Mouse (Mus musculus) G1E-ER4 (cell line): Measurements from ENCODE around the gene Slc13a2. TPM values are rescaled to one million over a fixed set of nuclear protein-coding genes. Genes with fewer than 3 reads are reported as not detected.

Source experiments
- GATA1 ChIP-seq: IDR thresholded peaks from one replicate; pipeline ENCODE4 v1.8.0; 2012; ENCODE audit warnings: low read length, inconsistent platforms
- polyA plus RNA-seq: library from polyadenylated mRNA; stranded (reverse); fragments of >175 nt; gene quantifications from 2 replicates; pipeline ENCODE4 v1.2.3, GENCODE M21; 2012

Gene Slc13a2
- not detected in 2 replicates for polyA plus RNA-seq

DNA sequence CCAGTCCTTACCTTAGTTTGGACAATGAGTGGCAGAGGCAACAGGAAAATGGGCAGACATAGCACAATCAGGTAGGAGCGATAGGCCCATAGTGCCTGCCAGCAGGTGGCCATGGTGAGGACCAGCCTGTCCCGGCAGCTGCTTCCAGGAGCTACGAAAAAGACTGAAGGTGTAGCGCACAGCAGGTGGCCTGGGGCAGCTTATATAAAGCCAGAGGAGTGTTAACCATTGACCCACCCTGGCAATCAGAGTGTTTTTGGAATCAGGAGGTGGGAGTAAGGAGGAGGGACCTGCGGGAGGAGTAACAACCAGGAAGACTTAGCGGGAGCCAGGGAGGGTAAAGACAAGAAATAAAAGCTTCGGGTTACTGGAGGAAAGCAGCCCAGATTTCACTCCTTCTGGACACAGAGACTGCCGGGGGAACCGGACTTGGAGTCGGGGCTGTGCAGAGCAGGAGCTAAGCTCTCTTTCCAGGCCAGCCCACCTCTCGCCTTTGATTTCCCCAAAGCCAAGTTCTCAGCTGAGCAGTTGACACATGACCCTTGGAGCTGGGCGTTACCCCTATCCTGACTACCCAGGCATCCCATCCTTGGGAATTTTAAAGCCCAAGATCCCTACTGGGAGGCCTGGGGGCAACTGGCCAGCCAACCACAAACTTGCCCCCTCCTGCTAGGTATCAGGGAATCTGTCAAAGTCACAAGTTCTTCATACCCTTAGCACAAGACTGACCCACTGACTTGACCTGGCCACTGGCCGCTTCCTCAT lies at the start of gene Slc13a2:
Slc13a2 (minus strand) TSS at position 163 of the 765 bp plus-strand sequence.
- TF ChIP-seq GATA1: no peak

DNA sequence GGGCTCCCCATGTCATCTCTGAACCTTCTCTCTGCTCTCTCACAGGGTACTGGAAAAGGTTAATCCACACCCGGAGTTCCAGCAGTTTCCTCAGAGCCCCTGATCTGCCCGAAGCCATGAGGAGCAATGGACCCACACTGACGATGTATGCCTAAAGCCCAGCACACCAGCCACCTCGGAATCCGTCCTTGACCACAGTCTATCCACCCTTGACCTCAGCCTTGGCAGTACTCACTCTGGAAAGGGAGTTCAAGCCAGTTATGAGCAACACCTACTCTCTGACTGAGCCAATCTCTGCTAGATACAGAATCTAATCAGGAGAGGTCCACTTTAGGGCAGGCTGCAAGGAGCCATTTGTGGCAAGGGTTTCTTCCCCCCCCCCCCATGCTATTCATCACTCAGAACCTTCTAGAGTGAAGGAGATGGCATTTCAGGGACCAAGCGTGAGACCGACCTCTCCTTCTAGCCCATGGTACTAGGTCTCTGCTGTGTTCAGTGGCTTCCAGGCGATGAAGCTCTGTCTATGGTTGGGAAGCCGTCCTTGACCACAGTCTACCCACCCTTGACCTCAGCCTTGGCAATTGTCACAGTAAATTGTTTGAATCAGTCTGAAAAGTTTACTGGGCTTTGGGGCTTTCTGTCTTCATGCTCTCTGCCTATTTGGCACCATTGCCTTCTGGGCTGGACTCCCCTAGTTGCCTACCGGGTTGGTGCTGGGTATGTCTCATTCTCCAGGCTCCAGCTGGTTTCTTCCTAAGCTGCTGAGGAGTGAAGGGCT lies 49.5 kb upstream of the Slc13a2 start:
- no peak for TF ChIP-seq GATA1

DNA sequence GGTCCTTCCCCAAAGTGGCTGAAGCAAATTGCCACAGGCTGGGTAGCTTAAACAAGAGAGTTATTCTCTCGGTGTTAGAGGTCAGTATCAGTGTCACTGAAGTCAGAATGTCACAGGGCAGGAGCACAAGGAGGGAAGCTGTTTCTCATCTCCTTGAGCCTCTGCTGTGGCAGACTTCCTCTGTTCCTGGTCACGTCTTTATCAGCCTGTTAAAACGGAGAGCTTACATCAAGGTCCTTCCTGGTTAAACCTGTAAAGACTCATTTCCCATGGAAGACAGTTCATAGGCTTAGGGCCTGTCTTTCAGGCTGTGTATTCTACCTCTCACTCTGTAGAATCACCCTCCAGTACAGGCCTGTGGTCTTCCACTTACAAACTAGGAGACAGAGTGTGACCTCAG lies 45.9 kb upstream of the Slc13a2 start:
- no peak for TF ChIP-seq GATA1

GRCm38 (mm10) chr11:78467515-78467914 lies 45.5 kb upstream of the Slc13a2 start:
- no peak for TF ChIP-seq GATA1

DNA sequence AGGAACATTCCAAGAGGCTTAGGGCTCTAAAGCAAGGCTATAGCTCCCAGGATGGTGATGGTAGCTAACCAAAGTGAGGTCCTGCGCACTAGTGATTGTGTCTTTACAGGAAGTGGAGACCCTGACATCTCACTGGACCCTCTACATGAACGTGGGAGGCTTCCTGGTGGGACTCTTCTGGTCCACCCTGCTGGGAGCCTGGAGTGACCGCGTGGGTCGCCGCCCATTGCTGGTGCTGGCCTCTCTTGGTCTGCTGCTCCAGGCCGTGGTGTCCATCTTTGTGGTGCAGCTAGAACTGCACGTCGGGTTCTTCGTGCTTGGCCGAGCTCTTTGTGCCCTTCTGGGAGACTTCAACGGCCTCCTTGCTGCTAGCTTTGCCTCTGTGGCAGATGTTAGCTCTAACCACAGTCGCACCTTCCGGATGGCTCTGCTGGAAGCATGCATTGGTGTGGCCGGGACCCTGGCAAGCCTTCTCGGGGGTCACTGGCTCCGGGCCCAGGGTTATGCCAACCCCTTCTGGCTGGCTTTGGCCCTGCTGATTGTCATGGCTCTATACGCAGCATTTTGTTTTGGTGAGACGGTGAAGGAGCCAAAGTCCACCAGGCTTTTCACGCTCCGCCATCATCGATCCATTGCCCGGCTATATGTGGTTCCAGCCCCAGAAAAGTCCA lies 44.4 kb upstream of the Slc13a2 start:
- no peak for TF ChIP-seq GATA1

- TF ChIP-seq GATA1: no peak
These were observed 43.7 kb upstream of the Slc13a2 start, which contains the start of gene Slc46a1 for GRCm38 (mm10) chr11:78465568-78466180. Gene Slc46a1, plus strand, starts transcription at chr11:78465697.

DNA sequence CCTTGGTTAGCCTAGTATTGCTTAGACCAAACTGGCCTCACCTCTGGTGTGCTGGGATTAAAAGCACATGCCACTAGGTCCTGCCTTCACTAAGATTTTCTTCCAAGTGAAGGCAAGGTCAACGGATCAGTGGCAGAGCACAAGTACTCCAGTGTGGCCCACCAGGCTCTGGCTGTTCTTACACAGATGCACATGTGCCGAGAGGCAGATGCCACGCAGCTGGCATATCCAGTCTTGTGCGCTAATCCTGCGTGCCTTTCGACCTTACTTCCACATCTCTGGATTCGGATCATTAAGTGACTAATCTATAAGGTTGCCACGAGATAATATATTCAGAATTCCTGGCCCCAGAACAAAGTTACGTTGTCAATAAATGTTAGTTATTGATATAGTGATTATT lies 43.1 kb upstream of the Slc13a2 start:
- TF ChIP-seq GATA1: no peak

DNA sequence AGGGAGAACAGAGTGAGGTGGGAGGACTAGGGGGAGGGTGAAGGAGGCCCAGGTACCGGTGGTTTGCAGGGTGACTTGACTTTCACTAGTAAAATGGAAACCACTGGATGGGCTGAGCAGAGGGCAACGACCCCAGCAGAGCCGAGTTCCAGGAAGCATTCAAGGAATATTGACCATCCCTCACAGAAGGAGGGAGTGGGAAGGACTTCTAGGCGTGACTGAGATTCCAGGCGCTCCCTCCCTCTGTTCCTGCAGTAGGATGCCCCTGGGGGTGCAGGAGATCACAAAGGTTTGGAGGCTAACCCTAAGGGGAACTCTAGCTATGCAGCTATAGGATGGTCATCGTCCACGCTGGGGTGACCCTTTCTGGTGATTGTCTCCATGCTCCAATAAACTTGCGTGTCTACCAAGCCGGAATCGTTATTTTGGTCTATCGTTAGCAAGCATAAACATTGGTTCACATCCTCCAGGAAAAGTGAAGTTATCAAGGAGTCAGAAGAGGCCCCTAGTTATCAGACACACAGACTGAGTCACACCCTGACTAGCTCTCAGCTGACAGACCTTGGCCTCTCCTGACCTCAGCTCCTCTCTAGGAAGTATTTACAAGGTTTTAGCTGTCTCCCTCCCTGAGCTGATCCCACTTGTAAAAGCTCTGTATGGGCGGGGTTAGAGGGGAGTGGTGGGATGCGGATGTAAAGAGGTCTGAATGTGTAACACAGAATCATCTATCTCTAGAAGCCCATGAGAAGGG lies 41.4 kb upstream of the Slc13a2 start:
- no peak for TF ChIP-seq GATA1

DNA sequence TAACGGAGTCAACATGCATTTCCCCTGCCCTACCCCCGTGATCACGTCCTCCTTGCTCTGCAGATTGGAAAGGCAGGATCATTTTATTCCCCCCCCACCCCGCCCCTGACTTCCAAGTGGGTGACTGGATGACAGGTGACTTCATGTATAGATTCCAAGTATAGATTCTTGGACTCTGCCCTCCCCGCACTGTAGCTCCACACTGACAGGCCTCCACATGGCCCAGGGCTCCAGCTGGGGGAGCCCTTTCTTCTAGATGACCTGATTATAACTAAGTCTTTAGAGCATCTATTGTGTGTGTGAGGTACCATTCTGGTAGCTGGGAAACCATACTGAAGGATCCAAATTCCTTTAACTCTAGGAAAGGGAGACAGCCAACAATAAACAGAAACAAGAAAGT lies 40.7 kb upstream of the Slc13a2 start:
- no peak for TF ChIP-seq GATA1

DNA sequence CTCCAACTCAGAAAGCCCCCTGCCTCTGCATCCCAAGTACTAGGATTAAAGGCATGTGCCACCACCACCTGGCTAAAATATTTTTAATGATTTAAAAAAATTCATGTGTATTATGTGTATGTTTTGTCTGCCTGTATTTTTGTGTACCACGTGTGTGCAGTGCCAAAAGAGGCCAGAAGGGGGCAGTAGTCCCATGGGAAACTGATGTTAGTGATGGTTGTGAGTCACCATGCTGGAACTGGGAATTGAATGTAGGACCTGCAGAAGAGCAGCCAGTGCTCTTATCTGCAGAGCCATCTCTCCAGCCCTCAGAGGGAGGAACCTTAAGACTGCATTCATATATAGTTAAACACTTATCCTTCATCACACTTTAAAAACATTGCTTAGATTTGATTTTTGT lies 39.9 kb upstream of the Slc13a2 start:
- no peak for TF ChIP-seq GATA1

- no peak for TF ChIP-seq GATA1
These were observed 36.7 kb upstream of the Slc13a2 start for GRCm38 (mm10) chr11:78458740-78459139.

GRCm38 (mm10) chr11:78455308-78455707 lies 33.3 kb upstream of the Slc13a2 start:
- TF ChIP-seq GATA1: no peak

DNA sequence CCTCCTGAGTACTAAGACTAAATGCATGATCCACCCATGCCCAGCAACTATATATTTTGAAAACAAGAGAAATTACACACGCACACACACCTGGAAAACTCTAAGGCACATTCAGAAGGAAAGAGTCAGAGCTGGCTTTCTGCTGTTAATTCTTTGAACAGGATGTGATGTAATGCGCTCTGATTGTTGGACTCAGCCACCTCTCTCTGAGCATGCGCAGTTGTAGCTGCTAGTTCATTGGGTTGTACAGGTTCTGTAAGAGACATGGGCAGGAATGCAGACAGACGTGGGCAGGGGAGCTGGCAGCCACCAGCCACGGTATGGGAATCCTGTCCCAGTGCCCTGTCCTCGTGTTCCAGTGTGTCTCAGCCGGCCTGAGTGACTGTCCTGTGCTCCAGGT lies 32.3 kb upstream of the Slc13a2 start:
- TF ChIP-seq GATA1: no peak

DNA sequence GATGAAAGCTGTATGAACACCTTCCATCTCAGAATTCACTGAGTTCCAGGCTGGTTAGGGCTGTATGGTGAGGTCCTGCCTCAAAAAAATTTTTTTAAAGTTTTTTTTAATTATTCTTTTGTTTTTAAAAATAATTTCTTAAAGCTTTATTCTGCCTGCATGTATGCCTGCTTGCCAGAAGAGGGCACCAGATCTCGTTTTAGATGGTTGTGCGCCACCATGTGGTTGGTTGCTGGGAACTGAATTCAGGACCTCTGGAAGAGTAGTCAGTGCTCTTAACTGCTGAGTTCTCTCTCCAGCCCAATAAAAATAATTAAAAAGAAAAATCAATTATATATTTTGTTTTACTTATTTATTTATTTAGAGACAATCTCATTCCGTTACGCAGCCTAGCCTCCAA lies 31.7 kb upstream of the Slc13a2 start:
- no peak for TF ChIP-seq GATA1

DNA sequence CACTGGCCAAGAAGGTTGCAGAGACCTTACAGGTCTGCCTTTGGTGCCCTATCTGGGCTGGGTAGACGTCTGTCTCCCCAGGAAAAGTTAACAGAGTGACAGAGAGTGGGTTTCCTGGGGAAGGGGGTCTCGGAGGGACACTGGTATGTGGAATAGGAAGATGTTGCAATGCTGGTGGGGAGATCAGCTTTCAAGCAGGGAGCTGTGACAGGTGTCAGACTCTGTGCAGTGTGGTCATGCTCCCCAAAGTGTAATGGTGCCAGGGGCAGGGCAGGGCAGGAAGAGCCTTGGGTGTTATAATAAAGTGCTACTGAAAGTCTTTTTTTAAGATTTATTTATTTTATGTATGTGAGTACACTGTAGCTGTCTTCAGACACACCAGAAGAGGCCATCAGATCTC lies 28.3 kb upstream of the Slc13a2 start:
- no peak for TF ChIP-seq GATA1
